9 mouse cellular contexts compared by ENCODE assay signal in genomic region chr11:6417069-6417468, GRCm38 (mm10). TPM values are rescaled to one million over a fixed set of nuclear protein-coding genes. Genes with fewer than 3 reads are reported as not detected.
DNase-seq lines count a peak whose midpoint lies in the region; ATAC-seq and TF ChIP-seq lines count a peak whose summit lies in the region.
"Had no signal": no experiment of that assay in that cellular context is flagged by ENCODE, and none has a peak within 500 bp of the region (broad histone marks: within the 10 kb centered on the region; RNA-seq: fewer than 3 reads in every experiment).

No protein-coding gene starts in this region.

- peak overlapping the region; percentile 70 for H3K4me2 ChIP-seq in heart, embryonic 15.5 days
- peak overlapping the region; percentile 82 for H3K4me2 ChIP-seq in forebrain, postnatal 0 days (ENCODE audit: low read depth)

- TF ChIP-seq POLR2A in MEL (IDR thresholded peaks at IDR 0.05; ENCODE audit: control insufficient read depth in 1 of 2, insufficient read depth in 1 of 2, low read depth in 1 of 2, low read length in 2 of 2, poor library complexity in 1 of 2): peak in 1 of 2 experiments; percentile 1; a peak in 1 of 4 replicates

- H3K79me2 ChIP-seq in MEL (ENCODE audit: control insufficient read depth, insufficient read depth, low read length, poor library complexity): peaks cover 33% of the 10 kb centered on the region

- no peaks in the 10 kb centered on the region for H3K27me3 ChIP-seq in heart, embryonic 15.5 days
- H3K27me3 ChIP-seq in MEL (ENCODE audit: control insufficient read depth in 1 of 2, insufficient read depth in 2 of 2, low read length in 2 of 2): no peaks in the 10 kb centered on the region
- H3K27me3 ChIP-seq in forebrain, postnatal 0 days (ENCODE audit: insufficient read depth, low read length): no peaks in the 10 kb centered on the region
- H3K27me3 ChIP-seq in midbrain, embryonic 10.5 days (ENCODE audit: low read depth, poor library complexity, severe bottlenecking): no peaks in the 10 kb centered on the region
- H3K27me3 ChIP-seq: Patski had no signal

- peak overlapping the region; percentile 96 for H3K27ac ChIP-seq in heart, embryonic 15.5 days
- peak overlapping the region; percentile 97 for H3K27ac ChIP-seq in MEL (ENCODE audit: control insufficient read depth, low read depth, low read length)
- no peak overlapping the region for H3K27ac ChIP-seq in forebrain, postnatal 0 days (ENCODE audit: low read depth, low read length)
- H3K27ac ChIP-seq in midbrain, embryonic 10.5 days (replicated peaks): peak overlapping the region; percentile 99

- TF ChIP-seq RAD21 in MEL (IDR thresholded peaks at IDR 0.05; ENCODE audit: low read depth, low read length): no peak

- ATAC-seq in heart, embryonic 15.5 days (replicated peaks; ENCODE audit: insufficient number of reproducible peaks, insufficient read depth, low FRiP score, low read depth): no peak
- ATAC-seq in forebrain, postnatal 0 days: no peak

- intact Hi-C loops in heart, postnatal 10 days (cut with DNase I): no loop called here

- H3K4me1 ChIP-seq in heart, embryonic 15.5 days (replicated peaks): peaks cover 19% of the 10 kb centered on the region
- peaks cover 9 to 13% of the 10 kb centered on the region in 2 experiments for H3K4me1 ChIP-seq in MEL (ENCODE audit: control insufficient read depth in 1 of 2, insufficient read depth in 2 of 2, low read length in 2 of 2)
- H3K4me1 ChIP-seq in forebrain, postnatal 0 days (ENCODE audit: insufficient read depth): 0 out of 2 replicates have a peak, but pooled peaks cover 14% of the 10 kb centered on the region
- H3K4me1 ChIP-seq in midbrain, embryonic 10.5 days: peaks cover 30% of the 10 kb centered on the region

- WGBS in heart, embryonic 15.5 days: 41% methylated on average over 2 of the region's 2 CpGs
- WGBS in forebrain, postnatal 0 days: 52% methylated on average over 2 of the region's 2 CpGs
- WGBS in midbrain, embryonic 10.5 days: 47% methylated on average over 2 of the region's 2 CpGs

- H3K36me3 ChIP-seq in heart, embryonic 15.5 days: peaks cover 33% of the 10 kb centered on the region
- H3K36me3 ChIP-seq in MEL (ENCODE audit: control insufficient read depth in 1 of 2, insufficient read depth in 2 of 2, low read length in 2 of 2): peaks cover 25 to 32% of the 10 kb centered on the region in 2 experiments
- H3K36me3 ChIP-seq in forebrain, postnatal 0 days (ENCODE audit: insufficient read depth): peaks cover 29% of the 10 kb centered on the region
- H3K36me3 ChIP-seq in midbrain, embryonic 10.5 days: peaks cover 52% of the 10 kb centered on the region

- peak overlapping the region; percentile 92 for H3K9ac ChIP-seq in heart, embryonic 15.5 days
- H3K9ac ChIP-seq in MEL (ENCODE audit: control insufficient read depth, low read depth, low read length, poor library complexity, severe bottlenecking): peak overlapping the region; percentile 99
- H3K9ac ChIP-seq in forebrain, postnatal 0 days: peak overlapping the region; percentile 99

- no peaks in the 10 kb centered on the region for H3K9me3 ChIP-seq in heart, embryonic 15.5 days (replicated peaks)
- H3K9me3 ChIP-seq in MEL (replicated peaks; ENCODE audit: insufficient read depth, low read length): no peaks in the 10 kb centered on the region
- no peaks in the 10 kb centered on the region for H3K9me3 ChIP-seq in forebrain, postnatal 0 days (ENCODE audit: low read length)
- H3K9me3 ChIP-seq in midbrain, embryonic 10.5 days (replicated peaks): no peaks in the 10 kb centered on the region

- no peak for TF ChIP-seq EP300 in MEL (IDR thresholded peaks at IDR 0.05; ENCODE audit: low read depth in 1 of 2, low read length in 2 of 2)

- no peak for TF ChIP-seq CTCF in MEL (IDR thresholded peaks at IDR 0.05 in 2 of 3, conservative IDR thresholded peaks at IDR 0.05 in 1 of 3; ENCODE audit: control insufficient read depth in 1 of 3, insufficient read depth in 1 of 3, low read depth in 2 of 3, low read length in 3 of 3, poor library complexity in 1 of 3, severe bottlenecking in 1 of 3)
- TF ChIP-seq CTCF in forebrain, postnatal 0 days (IDR thresholded peaks at IDR 0.05; ENCODE audit: low read depth): no peak

- DNase-seq in heart, postnatal 10 days: no peak
- DNase-seq in MEL (ENCODE audit: low read depth, low spot score): no peak
- no peak for DNase-seq in forebrain, postnatal 0 days
- no peak for DNase-seq in midbrain, embryonic 10.5 days (ENCODE audit: low spot score)
- DNase-seq in layer of hippocampus, adult 9-11 months: no peak
- no peak for DNase-seq in right cerebral cortex, postnatal 25 days
- no peak for DNase-seq in ovary, adult 18-20 months (ENCODE audit: low spot score)

- peak overlapping the region; percentile 86 for H3K4me3 ChIP-seq in heart, embryonic 15.5 days
- H3K4me3 ChIP-seq in MEL (ENCODE audit: control insufficient read depth in 1 of 2, insufficient read depth in 1 of 2, low read depth in 2 of 2, low read length in 2 of 2): peak overlapping the region; percentile 80 to 93
- peak overlapping the region; percentile 94 for H3K4me3 ChIP-seq in forebrain, postnatal 0 days (ENCODE audit: low read depth, low read length)
- H3K4me3 ChIP-seq in midbrain, embryonic 10.5 days: peak overlapping the region; percentile 95

TF ChIP-seq in MEL, 35 proteins besides CTCF, POLR2A, EP300 and RAD21:
- TF ChIP-seq UBTF (IDR thresholded peaks at IDR 0.05; ENCODE audit: borderline replicate concordance, insufficient read depth, low read depth, low read length) (no peak), NELFE (IDR thresholded peaks at IDR 0.05; ENCODE audit: low read depth, low read length) (no peak), ZNF384 (IDR thresholded peaks at IDR 0.05; ENCODE audit: low read depth, low read length) (0 out of 2 replicates have a peak, but pooled peaks have one; percentile 36), ZKSCAN1 (IDR thresholded peaks at IDR 0.05; ENCODE audit: low read depth, low read length) (peak; percentile 89), TAL1 (IDR thresholded peaks at IDR 0.05; ENCODE audit: low read length) (no peak), ZMIZ1 (IDR thresholded peaks at IDR 0.05; ENCODE audit: low read depth, low read length) (0 out of 2 replicates have a peak, but pooled peaks have one; percentile 23)

RNA-seq across cellular contexts. Expression of gene Ppia, which starts 1.8 kb away (rescaled TPM):
- 3,680 and 4,098 TPM in 2 replicates for polyA plus RNA-seq in heart, embryonic 15.5 days (2015; fragmentation: Nextera tagmentation; extraction: Ambion mirVana)
- 100 to 1,000 TPM; 943 to 992 TPM for total RNA-seq in heart, postnatal 10 days (2021)
- total RNA-seq in MEL (2012; rRNA removed): 7,288 and 8,303 TPM in 2 replicates
- 1,000 to 10,000 TPM in 1 of 2 experiments, not detected in 1; 3,662 TPM for polyA plus RNA-seq in MEL (2012; ENCODE audit: insufficient read depth in 1 of 2, insufficient read length in 2 of 2, low read depth in 1 of 2, low replicate concordance in 2 of 2, missing spikeins in 1 of 2)
- total RNA-seq in forebrain, postnatal 0 days (2014; rRNA removed): 3,025 and 4,002 TPM in 2 replicates
- 5,423 and 7,006 TPM in 2 replicates for polyA plus RNA-seq in forebrain, postnatal 0 days (2015; fragmentation: Nextera tagmentation; extraction: Ambion mirVana)
- 5,494 and 6,336 TPM in 2 replicates for polyA plus RNA-seq in midbrain, embryonic 10.5 days (2016; fragmentation: Nextera tagmentation; extraction: Ambion mirVana)

RNA-seq across cellular contexts. Expression of gene H2afv, which starts 27.2 kb away (rescaled TPM):
- polyA plus RNA-seq in heart, embryonic 15.5 days (2015; fragmentation: Nextera tagmentation; extraction: Ambion mirVana): 318 and 327 TPM in 2 replicates
- 10 to 100 TPM; 73.1 to 82.9 TPM for total RNA-seq in heart, postnatal 10 days (2021)
- total RNA-seq in MEL (2012; rRNA removed): 70.6 and 97.2 TPM in 2 replicates
- polyA plus RNA-seq in MEL (2012; ENCODE audit: insufficient read depth in 1 of 2, insufficient read length in 2 of 2, low read depth in 1 of 2, low replicate concordance in 2 of 2, missing spikeins in 1 of 2): 100 to 1,000 TPM in 1 of 2 experiments, not detected in 1; 159 TPM
- 55.3 and 68.0 TPM in 2 replicates for total RNA-seq in forebrain, postnatal 0 days (2014; rRNA removed)
- 185 and 235 TPM in 2 replicates for polyA plus RNA-seq in forebrain, postnatal 0 days (2015; fragmentation: Nextera tagmentation; extraction: Ambion mirVana)
- polyA plus RNA-seq in midbrain, embryonic 10.5 days (2016; fragmentation: Nextera tagmentation; extraction: Ambion mirVana): 961 and 1,033 TPM in 2 replicates

RNA-seq across cellular contexts. Expression of gene Zmiz2, which starts 28.2 kb away (rescaled TPM):
- 6.6 and 8.2 TPM in 2 replicates for polyA plus RNA-seq in heart, embryonic 15.5 days (2015; fragmentation: Nextera tagmentation; extraction: Ambion mirVana)
- 10 to 100 TPM; 43.2 to 44.3 TPM for total RNA-seq in heart, postnatal 10 days (2021)
- total RNA-seq in MEL (2012; rRNA removed): 12.3 and 12.8 TPM in 2 replicates
- 10 to 100 TPM; 35.5 to 90.3 TPM for polyA plus RNA-seq in MEL (2012; ENCODE audit: insufficient read depth in 1 of 2, insufficient read length in 2 of 2, low read depth in 1 of 2, low replicate concordance in 2 of 2, missing spikeins in 1 of 2)
- total RNA-seq in forebrain, postnatal 0 days (2014; rRNA removed): 109 and 129 TPM in 2 replicates
- polyA plus RNA-seq in forebrain, postnatal 0 days (2015; fragmentation: Nextera tagmentation; extraction: Ambion mirVana): 38.1 and 43.8 TPM in 2 replicates
- 13.8 and 18.6 TPM in 2 replicates for polyA plus RNA-seq in midbrain, embryonic 10.5 days (2016; fragmentation: Nextera tagmentation; extraction: Ambion mirVana)

RNA-seq across cellular contexts. Expression of gene Purb, which starts 58.6 kb away (rescaled TPM):
- 24.0 and 26.1 TPM in 2 replicates for polyA plus RNA-seq in heart, embryonic 15.5 days (2015; fragmentation: Nextera tagmentation; extraction: Ambion mirVana)
- 10 to 100 TPM; 70.5 to 74.0 TPM for total RNA-seq in heart, postnatal 10 days (2021)
- total RNA-seq in MEL (2012; rRNA removed): 29.3 and 33.9 TPM in 2 replicates
- polyA plus RNA-seq in MEL (2012; ENCODE audit: insufficient read depth in 1 of 2, insufficient read length in 2 of 2, low read depth in 1 of 2, low replicate concordance in 2 of 2, missing spikeins in 1 of 2): 10 to 100 TPM; 23.1 to 32.7 TPM
- 49.9 and 53.5 TPM in 2 replicates for total RNA-seq in forebrain, postnatal 0 days (2014; rRNA removed)
- polyA plus RNA-seq in forebrain, postnatal 0 days (2015; fragmentation: Nextera tagmentation; extraction: Ambion mirVana): 10.9 and 18.6 TPM in 2 replicates
- polyA plus RNA-seq in midbrain, embryonic 10.5 days (2016; fragmentation: Nextera tagmentation; extraction: Ambion mirVana): 15.1 and 15.5 TPM in 2 replicates
